In the genomic region with DNA sequence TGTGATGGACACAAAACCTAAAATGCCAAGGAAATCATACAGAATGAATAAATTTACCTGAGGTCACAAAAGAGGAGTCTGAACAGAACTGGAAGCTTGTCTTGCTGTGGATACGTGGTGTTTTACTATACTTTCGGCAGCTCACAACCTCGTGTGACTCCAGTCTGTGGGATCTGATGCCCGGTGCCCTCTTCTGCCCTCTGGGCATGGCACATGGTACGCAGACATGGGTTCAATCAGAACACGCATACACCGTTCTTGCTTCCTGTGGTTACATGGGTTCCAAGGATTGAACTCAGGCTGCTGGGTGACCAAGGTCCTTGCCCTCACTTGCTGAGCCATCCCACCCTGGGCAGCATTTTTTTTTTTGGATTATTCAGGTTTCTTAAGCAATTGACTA, we compare ENCODE assay signal across 6 mouse cellular contexts.
"Had no signal": no experiment of that assay in that cellular context is flagged by ENCODE, and none has a peak within 500 bp of the region (broad histone marks: within the 10 kb centered on the region; RNA-seq: fewer than 3 reads in every experiment).

No protein-coding gene starts in this region.

- DNase-seq: kidney, adult 11 months; kidney, adult 9 months; left cerebral cortex, postnatal 4 days; lung, adult 2 months; spleen, adult 18-20 months; thymus, postnatal 4 days had no signal
